Mouse (Mus musculus) macrophage (primary cell): ENCODE results near the gene Mical3. TPM values are rescaled to one million over a fixed set of nuclear protein-coding genes. Genes with fewer than 3 reads are reported as not detected.

Experiments
- H3K27ac ChIP-seq: fragments of 350-480 bp; formaldehyde crosslinking; 2 replicates; pipeline ENCODE4 v1.9.0; 2021
- H3K36me3 ChIP-seq: fragments of 350-480 bp; formaldehyde crosslinking; 2 replicates; pipeline ENCODE4 v1.9.0; 2021; ENCODE audit errors: inconsistent target
- H3K4me3 ChIP-seq: fragments of 350-480 bp; formaldehyde crosslinking; 2 replicates; pipeline ENCODE4 v1.9.0; 2021; ENCODE audit errors: inconsistent target
- H3K79me2 ChIP-seq: fragments of 350-480 bp; formaldehyde crosslinking; 2 replicates; pipeline ENCODE4 v1.9.0; 2021; ENCODE audit errors: inconsistent target
- WGBS: methylation state at CpG from one replicate; pipeline ENCODE4 v1.1.7; 2026; ENCODE audit warnings: inconsistent platforms; ENCODE audit not compliant: missing documents; 5-methylcytosine and 5-hydroxymethylcytosine counted together
- polyA plus RNA-seq: library from polyadenylated mRNA; stranded (reverse); fragments of 250-400 nt; gene quantifications from 3 replicates; pipeline ENCODE4 v1.2.4, GENCODE M21; 2018; ENCODE audit warnings: inconsistent platforms
- total RNA-seq, 78 experiments: library from RNA; depleted of rRNA; stranded (reverse); fragments of 250-400 nt; gene quantifications; 1 replicate in 9 of 78; 2 replicates in 24 of 78; 3 replicates in 43 of 78; 4 replicates in 2 of 78; pipeline ENCODE4 v1.2.4; 2018; ENCODE audit warnings: inconsistent platforms in 56 of 78

The Mical3 gene
- total RNA-seq (2018; cell fraction: chromatin; rRNA removed), result 10 to 100 TPM in 20 of 26 experiments, 1 to 10 TPM in 6; 3.6 to 20.7 (median 11.9) TPM
- total RNA-seq (2018; cell fraction: cytosol; rRNA removed), result 1 to 10 TPM in 19 of 26 experiments, under 1 TPM in 7; 0.94 to 1.7 (median 1.1) TPM
- total RNA-seq (2018; cell fraction: nucleus; rRNA removed), result 10 to 100 TPM in 1 of 26 experiments, 1 to 10 TPM in 25; 2.4 to 16.9 (median 5.0) TPM
- polyA plus RNA-seq, result 0.91 to 1.7 TPM (median 1.1 TPM) in 3 replicates

- no peaks in the 10 kb centered on the region for H3K79me2 ChIP-seq
- H3K36me3 ChIP-seq, result no peaks in the 10 kb centered on the region
- H3K27ac ChIP-seq, result no peak within 1 kb of the TSS
- 2% methylated on average over 17 of the region's 17 CpGs for WGBS
- H3K4me3 ChIP-seq, result no peak within 1 kb of the TSS
Measured at GRCm38 (mm10) chr6:121130773-121131172, at the start of gene Mical3. TSS of gene Mical3 (minus strand) at chr6:121130999.

- WGBS, result 53% methylated on average over 7 of the region's 7 CpGs
- Histone ChIP-seq H3K36me3 (no peaks in the 10 kb centered on the region), H3K79me2 (no peaks in the 10 kb centered on the region), H3K27ac (no peak overlapping the region), H3K4me3 (no peak overlapping the region)
Measured at GRCm38 (mm10) chr6:121179846-121180245, 49.0 kb upstream of the Mical3 start.

- no peaks in the 10 kb centered on the region for H3K79me2 ChIP-seq
- WGBS, result 75% methylated on average over 6 of the region's 7 CpGs
- no peak overlapping the region for H3K27ac ChIP-seq
- no peaks in the 10 kb centered on the region for H3K36me3 ChIP-seq
- no peak overlapping the region for H3K4me3 ChIP-seq
Measured at GRCm38 (mm10) chr6:121178700-121179358, 48.0 kb upstream of the Mical3 start.

DNA sequence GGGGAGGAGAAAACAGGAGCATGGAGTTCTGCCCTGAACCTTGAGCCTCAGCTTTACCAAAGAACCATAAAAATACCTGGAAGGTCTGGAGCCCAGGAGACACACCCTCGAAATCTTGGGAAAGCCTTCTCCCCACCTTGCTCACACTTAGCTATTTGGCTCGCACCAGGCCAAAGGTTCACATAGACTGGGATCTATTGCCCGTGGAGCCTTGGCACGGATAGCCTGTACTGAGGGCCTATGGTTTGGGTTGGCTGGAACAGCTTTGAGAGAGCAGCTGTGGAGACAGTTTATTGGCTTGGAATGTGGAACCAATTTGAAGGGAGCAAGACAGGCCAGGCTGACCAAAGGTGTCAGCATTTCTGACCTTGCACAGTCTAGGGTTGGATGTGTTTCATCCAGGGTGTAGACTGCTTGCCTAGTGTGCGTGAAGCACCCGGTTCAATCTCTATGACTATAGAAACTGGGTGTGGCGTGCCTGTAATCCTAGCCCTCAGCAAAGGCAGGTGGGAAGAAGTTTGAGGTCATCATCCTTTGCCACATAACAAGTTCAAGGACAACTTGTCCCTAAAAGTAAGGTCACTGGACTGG, 46.4 kb upstream of the Mical3 start:
- Histone ChIP-seq H3K79me2 (no peaks in the 10 kb centered on the region), H3K36me3 (no peaks in the 10 kb centered on the region), H3K27ac (no peak overlapping the region), H3K4me3 (no peak overlapping the region)
- 93% methylated on average over 7 of the region's 7 CpGs for WGBS

DNA sequence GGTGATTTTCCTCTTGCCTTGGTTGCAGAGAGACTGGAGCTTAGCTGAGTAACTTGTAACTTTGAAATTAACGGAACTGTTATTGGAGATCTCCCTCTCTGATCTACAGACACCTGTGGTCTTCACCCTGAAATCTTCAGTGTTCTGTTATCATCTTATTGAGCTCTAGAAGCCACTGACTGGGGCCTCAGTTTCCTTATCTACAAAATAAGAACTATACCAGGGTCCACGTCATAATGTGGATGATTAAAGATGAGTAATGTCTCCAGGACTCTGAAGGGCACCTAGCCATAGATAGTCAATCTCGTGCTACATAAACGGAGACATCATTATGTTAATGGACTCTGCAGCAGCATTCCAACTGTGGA, 45.9 kb upstream of the Mical3 start:
- Histone ChIP-seq H3K79me2 (no peaks in the 10 kb centered on the region), H3K36me3 (no peaks in the 10 kb centered on the region), H3K27ac (no peak overlapping the region), H3K4me3 (no peak overlapping the region)
- 84% methylated on average over 4 of the region's 4 CpGs for WGBS

GRCm38 (mm10) chr6:121176011-121176730, 45.4 kb upstream of the Mical3 start:
- Histone ChIP-seq H3K4me3 (no peak overlapping the region), H3K27ac (no peak overlapping the region), H3K79me2 (no peaks in the 10 kb centered on the region), H3K36me3 (no peaks in the 10 kb centered on the region)
- 59% methylated on average over 14 of the region's 14 CpGs for WGBS

- Histone ChIP-seq H3K4me3 (no peak overlapping the region), H3K36me3 (no peaks in the 10 kb centered on the region), H3K27ac (no peak overlapping the region), H3K79me2 (no peaks in the 10 kb centered on the region)
- WGBS, result 92% methylated on average over 6 of the region's 6 CpGs
Measured at GRCm38 (mm10) chr6:121174761-121175160, 44.0 kb upstream of the Mical3 start.

GRCm38 (mm10) chr6:121173471-121173870, 42.7 kb upstream of the Mical3 start:
- 72% methylated on average over 5 of the region's 5 CpGs for WGBS
- no peaks in the 10 kb centered on the region for H3K79me2 ChIP-seq
- no peak overlapping the region for H3K4me3 ChIP-seq
- no peaks in the 10 kb centered on the region for H3K36me3 ChIP-seq
- H3K27ac ChIP-seq, result no peak overlapping the region

- Histone ChIP-seq H3K27ac (no peak overlapping the region), H3K79me2 (no peaks in the 10 kb centered on the region), H3K36me3 (no peaks in the 10 kb centered on the region), H3K4me3 (no peak overlapping the region)
- WGBS, result 91% methylated on average over 6 of the region's 6 CpGs
Measured at GRCm38 (mm10) chr6:121171102-121171501, 40.3 kb upstream of the Mical3 start.

DNA sequence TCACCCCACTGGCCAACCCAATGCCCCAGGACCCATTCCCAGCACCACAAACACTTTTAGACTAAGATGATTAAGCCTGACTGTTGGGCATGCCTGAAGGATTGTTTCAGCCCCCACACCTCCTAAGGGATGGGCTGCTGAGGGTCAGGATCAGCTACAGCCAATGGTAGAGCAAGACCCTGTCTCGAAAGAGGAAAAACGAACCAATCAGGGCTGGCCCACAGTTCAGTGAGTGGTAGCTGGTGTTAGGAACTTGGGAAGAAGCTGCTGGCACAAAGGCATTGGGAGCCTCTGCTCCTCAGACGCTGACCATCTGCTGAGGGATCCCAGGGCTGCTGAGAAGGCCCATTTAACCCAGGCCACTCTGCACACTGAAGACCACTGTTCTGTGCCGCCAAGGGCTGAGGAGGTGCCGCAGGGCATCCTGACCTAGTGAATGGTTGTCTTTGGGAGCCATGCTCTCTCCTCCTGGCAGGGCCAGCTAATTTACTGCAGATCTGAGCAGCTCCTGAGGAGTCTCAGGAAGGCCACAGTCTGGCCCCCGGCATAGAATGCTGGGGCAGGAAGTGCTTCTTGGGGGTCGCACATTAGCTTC, 36.7 kb upstream of the Mical3 start:
- Histone ChIP-seq H3K79me2 (no peaks in the 10 kb centered on the region), H3K27ac (no peak overlapping the region), H3K36me3 (no peaks in the 10 kb centered on the region), H3K4me3 (no peak overlapping the region)
- WGBS, result 79% methylated on average over 7 of the region's 7 CpGs

- H3K79me2 ChIP-seq, result no peaks in the 10 kb centered on the region
- H3K36me3 ChIP-seq, result no peaks in the 10 kb centered on the region
- no peak overlapping the region for H3K4me3 ChIP-seq
- no peak overlapping the region for H3K27ac ChIP-seq
- 95% methylated on average over 10 of the region's 10 CpGs for WGBS
Measured at GRCm38 (mm10) chr6:121166098-121166552, 35.3 kb upstream of the Mical3 start.

GRCm38 (mm10) chr6:121162616-121163015, 31.8 kb upstream of the Mical3 start:
- Histone ChIP-seq H3K4me3 (no peak overlapping the region), H3K36me3 (no peaks in the 10 kb centered on the region), H3K79me2 (no peaks in the 10 kb centered on the region), H3K27ac (no peak overlapping the region)
- WGBS, result 87% methylated on average over 12 of the region's 12 CpGs

GRCm38 (mm10) chr6:121160126-121160525, 29.3 kb upstream of the Mical3 start:
- Histone ChIP-seq H3K4me3 (no peak overlapping the region), H3K27ac (no peak overlapping the region), H3K36me3 (no peaks in the 10 kb centered on the region), H3K79me2 (no peaks in the 10 kb centered on the region)
- 79% methylated on average over 5 of the region's 6 CpGs for WGBS

DNA sequence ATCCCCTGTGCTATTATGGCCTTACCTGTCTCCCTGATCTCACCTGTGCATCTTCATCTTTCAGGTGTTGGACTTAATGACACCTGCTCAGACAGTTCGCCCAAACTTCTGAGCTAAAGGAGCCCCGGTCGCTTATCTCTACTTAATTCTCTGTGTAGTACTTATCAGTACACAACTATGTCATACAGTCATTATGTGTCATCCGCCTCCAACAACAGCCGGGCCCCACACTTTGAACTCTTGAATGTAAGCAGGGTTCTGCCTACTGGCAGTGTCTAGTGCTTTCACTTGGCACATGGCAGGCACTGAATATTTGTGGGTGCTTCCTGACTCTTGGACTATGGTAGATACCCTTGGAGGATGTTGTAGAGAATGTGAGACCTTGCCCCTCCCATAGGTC, 28.8 kb upstream of the Mical3 start:
- no peaks in the 10 kb centered on the region for H3K36me3 ChIP-seq
- 96% methylated on average over 5 of the region's 5 CpGs for WGBS
- no peaks in the 10 kb centered on the region for H3K79me2 ChIP-seq
- no peak overlapping the region for H3K4me3 ChIP-seq
- no peak overlapping the region for H3K27ac ChIP-seq
